Mouse (Mus musculus): Measurements from ENCODE around the gene Zfp64. TPM values are rescaled to one million over a fixed set of nuclear protein-coding genes. Genes with fewer than 3 reads are reported as not detected.

Gene Zfp64
- polyA plus RNA-seq, 1 experiment: 18.7 TPM

- no peak for DNase-seq (ENCODE audit: low read depth)
These were observed 6.9 kb downstream of the Zfp64 start for GRCm38 (mm10) chr2:168948506-168948905.

- no peak for DNase-seq (ENCODE audit: low read depth)
These were observed 7.7 kb downstream of the Zfp64 start for GRCm38 (mm10) chr2:168947663-168948062.

GRCm38 (mm10) chr2:168944011-168944410 lies 11.4 kb downstream of the Zfp64 start:
- DNase-seq (ENCODE audit: low read depth): no peak

- no peak for DNase-seq (ENCODE audit: low read depth)
These were observed 15.4 kb downstream of the Zfp64 start for GRCm38 (mm10) chr2:168939941-168940340.

- no peak for DNase-seq (ENCODE audit: low read depth)
These were observed 16.0 kb downstream of the Zfp64 start for GRCm38 (mm10) chr2:168939261-168939933.

- no peak for DNase-seq (ENCODE audit: low read depth)
These were observed 18.5 kb downstream of the Zfp64 start for GRCm38 (mm10) chr2:168936896-168937295.

GRCm38 (mm10) chr2:168935165-168935564 lies 20.2 kb downstream of the Zfp64 start:
- no peak for DNase-seq (ENCODE audit: low read depth)

- no peak for DNase-seq (ENCODE audit: low read depth)
These were observed 23.7 kb downstream of the Zfp64 start for GRCm38 (mm10) chr2:168931686-168932085.

GRCm38 (mm10) chr2:168929691-168930090 lies 25.7 kb downstream of the Zfp64 start:
- DNase-seq (ENCODE audit: low read depth): no peak

- no peak for DNase-seq (ENCODE audit: low read depth)
These were observed 28.0 kb downstream of the Zfp64 start for GRCm38 (mm10) chr2:168927401-168927800.

- DNase-seq (ENCODE audit: low read depth): no peak
These were observed 29.1 kb downstream of the Zfp64 start for GRCm38 (mm10) chr2:168926257-168926810.

- no peak for DNase-seq (ENCODE audit: low read depth)
These were observed 31.7 kb downstream of the Zfp64 start for GRCm38 (mm10) chr2:168923706-168924105.

GRCm38 (mm10) chr2:168922466-168922865 lies 32.9 kb downstream of the Zfp64 start:
- DNase-seq (ENCODE audit: low read depth): no peak

- DNase-seq (ENCODE audit: low read depth): no peak
These were observed 35.4 kb downstream of the Zfp64 start for GRCm38 (mm10) chr2:168920007-168920406.

- no peak for DNase-seq (ENCODE audit: low read depth)
These were observed 42.3 kb downstream of the Zfp64 start for GRCm38 (mm10) chr2:168912901-168913721.

- DNase-seq (ENCODE audit: low read depth): no peak
These were observed 43.1 kb downstream of the Zfp64 start for GRCm38 (mm10) chr2:168912051-168912891.

- DNase-seq (ENCODE audit: low read depth): no peak
These were observed 43.9 kb downstream of the Zfp64 start for GRCm38 (mm10) chr2:168911527-168911926.

- no peak for DNase-seq (ENCODE audit: low read depth)
These were observed 49.4 kb downstream of the Zfp64 start for GRCm38 (mm10) chr2:168906022-168906421.

GRCm38 (mm10) chr2:168904846-168905245 lies 50.5 kb downstream of the Zfp64 start:
- DNase-seq (ENCODE audit: low read depth): no peak

- DNase-seq (ENCODE audit: low read depth): no peak
These were observed 51.2 kb downstream of the Zfp64 start for GRCm38 (mm10) chr2:168904188-168904587.

- no peak for DNase-seq (ENCODE audit: low read depth)
These were observed 52.8 kb downstream of the Zfp64 start for GRCm38 (mm10) chr2:168902634-168903033.

GRCm38 (mm10) chr2:168897906-168898305 lies 57.5 kb downstream of the Zfp64 start:
- no peak for DNase-seq (ENCODE audit: low read depth)
